Mouse (Mus musculus): ENCODE results near the gene Pak4. TPM values are rescaled to one million over a fixed set of nuclear protein-coding genes. Genes with fewer than 3 reads are reported as not detected.

Pak4 gene
- polyA plus RNA-seq, 1 experiment from 2014 or later, result 43.4 TPM

DNA sequence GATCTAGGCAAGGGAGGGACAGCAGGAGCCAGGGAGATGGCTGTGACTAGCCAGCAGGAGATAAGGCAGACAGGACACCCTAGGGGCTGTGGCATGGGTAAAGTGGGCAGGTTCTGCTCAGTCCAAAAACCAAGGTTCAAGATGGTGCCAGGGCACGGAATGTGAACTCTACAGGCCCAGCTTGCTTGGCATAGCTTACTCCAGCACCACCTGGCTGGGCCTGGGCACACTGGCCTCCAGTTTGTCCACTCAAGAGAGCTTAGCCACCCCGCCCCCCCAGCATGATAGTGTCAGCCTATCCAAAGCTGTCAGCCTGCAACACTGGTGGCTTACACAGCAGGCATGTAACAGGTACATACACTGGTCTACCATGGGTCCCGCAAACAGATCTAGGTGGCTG, 24.7 kb downstream of the Pak4 start:
- H3K4me2 ChIP-seq (replicated peaks), result no peak overlapping the region
- no peak overlapping the region for H3K4me3 ChIP-seq
- no peaks in the 10 kb centered on the region for H3K9me3 ChIP-seq
- H3K27me3 ChIP-seq, result no peaks in the 10 kb centered on the region
- 0 out of 2 replicates have a peak, but pooled peaks cover 12% of the 10 kb centered on the region for H3K36me3 ChIP-seq
- no peak overlapping the region for H3K27ac ChIP-seq
- H3K4me1 ChIP-seq, result peaks cover 31% of the 10 kb centered on the region
- WGBS, result 91% methylated on average over 3 of the region's 3 CpGs
- no peak overlapping the region for H3K9ac ChIP-seq
- no peak for ATAC-seq (ENCODE audit: insufficient number of reproducible peaks, insufficient read depth, low FRiP score, low TSS enrichment)

DNA sequence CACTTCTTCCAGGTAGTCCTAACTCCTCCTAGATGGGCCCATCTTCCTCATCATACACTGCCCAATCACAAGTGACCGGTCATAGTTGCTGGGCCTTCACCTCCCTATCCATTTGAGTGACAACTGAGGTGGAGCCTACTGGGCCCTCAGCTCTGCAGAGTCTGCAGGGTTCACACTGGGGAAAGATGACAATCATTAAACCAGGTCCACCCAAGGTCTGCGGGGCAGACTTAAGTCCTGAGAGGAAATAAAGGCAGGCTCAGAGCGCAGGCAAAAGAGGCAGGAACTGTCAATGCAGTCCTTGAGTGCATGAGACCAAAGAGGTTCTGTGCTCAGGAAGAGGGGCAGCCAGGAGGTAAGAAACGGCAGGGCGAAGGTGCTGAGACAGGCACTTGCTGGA, 25.3 kb downstream of the Pak4 start:
- H3K27me3 ChIP-seq, result no peaks in the 10 kb centered on the region
- H3K9me3 ChIP-seq, result no peaks in the 10 kb centered on the region
- peaks cover 16% of the 10 kb centered on the region for H3K36me3 ChIP-seq
- ATAC-seq (ENCODE audit: insufficient number of reproducible peaks, insufficient read depth, low FRiP score, low TSS enrichment), result no peak
- H3K9ac ChIP-seq, result no peak overlapping the region
- H3K4me3 ChIP-seq, result no peak overlapping the region
- 80% methylated on average over 5 of the region's 5 CpGs for WGBS
- peaks cover 31% of the 10 kb centered on the region for H3K4me1 ChIP-seq
- no peak overlapping the region for H3K4me2 ChIP-seq (replicated peaks)
- H3K27ac ChIP-seq, result no peak overlapping the region

GRCm38 (mm10) chr7:28570982-28571682, 26.9 kb downstream of the Pak4 start:
- Histone ChIP-seq H3K4me2 (replicated peaks) (no peak overlapping the region), H3K4me1 (peaks cover 18% of the 10 kb centered on the region; the same call in 1 of the 2 replicates), H3K36me3 (peaks cover 32% of the 10 kb centered on the region), H3K27ac (peak overlapping the region; percentile 62), H3K9me3 (no peaks in the 10 kb centered on the region), H3K27me3 (no peaks in the 10 kb centered on the region), H3K9ac (no peak overlapping the region), H3K4me3 (no peak overlapping the region)
- no peak for ATAC-seq (ENCODE audit: insufficient number of reproducible peaks, insufficient read depth, low FRiP score, low TSS enrichment)
- WGBS, result 39% methylated on average over 5 of the region's 5 CpGs

- WGBS, result 70% methylated on average over 12 of the region's 12 CpGs
- ATAC-seq (ENCODE audit: insufficient number of reproducible peaks, insufficient read depth, low FRiP score, low TSS enrichment), result peak; percentile 37; the same call in 1 of the 2 replicates
- H3K27me3 ChIP-seq, result no peaks in the 10 kb centered on the region
- no peaks in the 10 kb centered on the region for H3K9me3 ChIP-seq
- H3K36me3 ChIP-seq, result peaks cover 36% of the 10 kb centered on the region
- H3K9ac ChIP-seq, result no peak overlapping the region
- peaks cover 12% of the 10 kb centered on the region; the same call in 1 of the 2 replicates for H3K4me1 ChIP-seq
- H3K4me2 ChIP-seq (replicated peaks), result no peak overlapping the region
- peak overlapping the region; percentile 62 for H3K27ac ChIP-seq
- no peak overlapping the region for H3K4me3 ChIP-seq
Measured at GRCm38 (mm10) chr7:28570291-28570981, 27.5 kb downstream of the Pak4 start.

GRCm38 (mm10) chr7:28568253-28568652, 29.7 kb downstream of the Pak4 start:
- ATAC-seq (ENCODE audit: insufficient number of reproducible peaks, insufficient read depth, low FRiP score, low TSS enrichment), result no peak
- Histone ChIP-seq H3K9ac (no peak overlapping the region), H3K27me3 (no peaks in the 10 kb centered on the region), H3K36me3 (peaks cover 55% of the 10 kb centered on the region), H3K27ac (no peak overlapping the region), H3K9me3 (no peaks in the 10 kb centered on the region), H3K4me2 (replicated peaks) (no peak overlapping the region), H3K4me3 (no peak overlapping the region), H3K4me1 (peaks cover 12% of the 10 kb centered on the region; the same call in 1 of the 2 replicates)

GRCm38 (mm10) chr7:28567539-28567938, 30.4 kb downstream of the Pak4 start:
- no peak for ATAC-seq (ENCODE audit: insufficient number of reproducible peaks, insufficient read depth, low FRiP score, low TSS enrichment)
- no peak overlapping the region for H3K4me2 ChIP-seq (replicated peaks)
- H3K27me3 ChIP-seq, result no peaks in the 10 kb centered on the region
- peaks cover 63% of the 10 kb centered on the region for H3K36me3 ChIP-seq
- H3K9me3 ChIP-seq, result no peaks in the 10 kb centered on the region
- H3K4me1 ChIP-seq, result peaks cover 12% of the 10 kb centered on the region; the same call in 1 of the 2 replicates
- no peak overlapping the region for H3K27ac ChIP-seq
- WGBS, result 84% methylated on average over 4 of the region's 4 CpGs
- no peak overlapping the region for H3K4me3 ChIP-seq
- H3K9ac ChIP-seq, result no peak overlapping the region

DNA sequence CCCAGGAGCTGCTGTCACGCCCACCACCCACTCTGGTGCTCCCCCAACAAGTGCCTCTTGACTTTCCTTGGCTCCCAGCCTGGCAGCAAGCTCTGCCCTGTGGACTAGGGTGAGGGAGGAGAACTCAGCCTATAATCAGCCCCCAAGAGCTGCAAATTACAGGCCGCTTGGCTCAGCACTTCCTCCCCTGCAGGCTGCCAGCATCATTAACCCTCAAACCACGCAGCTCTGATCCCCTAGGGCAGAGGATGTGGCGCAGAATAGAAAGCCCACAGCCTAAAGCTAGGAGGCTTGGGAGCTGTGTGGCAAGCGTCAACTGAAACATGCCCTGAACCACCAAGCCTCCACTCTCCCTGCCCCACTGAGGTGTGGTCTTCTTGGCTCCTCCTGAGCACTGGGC, 32.6 kb downstream of the Pak4 start:
- H3K9ac ChIP-seq, result no peak overlapping the region
- no peak overlapping the region for H3K27ac ChIP-seq
- H3K4me1 ChIP-seq, result no peaks in the 10 kb centered on the region
- no peaks in the 10 kb centered on the region for H3K27me3 ChIP-seq
- H3K4me3 ChIP-seq, result no peak overlapping the region
- WGBS, result 77% methylated on average over 5 of the region's 5 CpGs
- H3K4me2 ChIP-seq (replicated peaks), result no peak overlapping the region
- peaks cover 81% of the 10 kb centered on the region for H3K36me3 ChIP-seq
- no peaks in the 10 kb centered on the region for H3K9me3 ChIP-seq
- no peak for ATAC-seq (ENCODE audit: insufficient number of reproducible peaks, insufficient read depth, low FRiP score, low TSS enrichment)

DNA sequence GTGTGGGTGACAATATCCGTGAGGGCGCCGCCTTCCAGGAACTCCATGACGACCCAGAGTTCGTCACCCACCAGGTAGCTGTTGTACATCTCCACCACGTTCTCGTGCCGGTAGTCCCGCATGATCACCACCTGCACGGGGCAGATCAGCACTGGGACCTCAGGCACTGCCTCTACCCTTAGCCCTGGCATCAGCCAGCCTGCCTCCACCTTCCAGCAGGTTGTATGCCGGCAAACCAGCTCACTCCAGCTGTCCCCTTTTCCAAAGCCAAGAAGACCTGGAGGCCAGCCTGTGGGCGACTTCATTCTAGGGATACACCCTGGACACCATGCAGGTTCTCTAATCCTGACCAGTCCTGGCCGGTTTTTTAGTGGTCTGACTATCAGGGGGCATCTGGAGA, 35.0 kb downstream of the Pak4 start:
- no peak for ATAC-seq (ENCODE audit: insufficient number of reproducible peaks, insufficient read depth, low FRiP score, low TSS enrichment)
- no peaks in the 10 kb centered on the region for H3K9me3 ChIP-seq
- no peak overlapping the region for H3K9ac ChIP-seq
- no peak overlapping the region for H3K4me2 ChIP-seq (replicated peaks)
- H3K4me3 ChIP-seq, result no peak overlapping the region
- no peaks in the 10 kb centered on the region for H3K4me1 ChIP-seq
- 91% methylated on average over 13 of the region's 13 CpGs for WGBS
- no peaks in the 10 kb centered on the region for H3K27me3 ChIP-seq
- H3K36me3 ChIP-seq, result peaks cover 92% of the 10 kb centered on the region
- H3K27ac ChIP-seq, result no peak overlapping the region

GRCm38 (mm10) chr7:28562371-28562770, 35.6 kb downstream of the Pak4 start:
- H3K9me3 ChIP-seq, result no peaks in the 10 kb centered on the region
- no peak overlapping the region for H3K4me2 ChIP-seq (replicated peaks)
- WGBS, result 93% methylated on average over 13 of the region's 13 CpGs
- H3K36me3 ChIP-seq, result peaks cover 86% of the 10 kb centered on the region
- H3K4me3 ChIP-seq, result no peak overlapping the region
- no peak for ATAC-seq (ENCODE audit: insufficient number of reproducible peaks, insufficient read depth, low FRiP score, low TSS enrichment)
- H3K27ac ChIP-seq, result no peak overlapping the region
- no peak overlapping the region for H3K9ac ChIP-seq
- H3K27me3 ChIP-seq, result no peaks in the 10 kb centered on the region
- H3K4me1 ChIP-seq, result no peaks in the 10 kb centered on the region

GRCm38 (mm10) chr7:28561967-28562366, 36.0 kb downstream of the Pak4 start:
- H3K4me2 ChIP-seq (replicated peaks), result no peak overlapping the region
- no peaks in the 10 kb centered on the region for H3K27me3 ChIP-seq
- H3K36me3 ChIP-seq, result peaks cover 82% of the 10 kb centered on the region
- no peaks in the 10 kb centered on the region for H3K4me1 ChIP-seq
- no peak for ATAC-seq (ENCODE audit: insufficient number of reproducible peaks, insufficient read depth, low FRiP score, low TSS enrichment)
- H3K4me3 ChIP-seq, result no peak overlapping the region
- H3K27ac ChIP-seq, result no peak overlapping the region
- no peak overlapping the region for H3K9ac ChIP-seq
- 94% methylated on average over 11 of the region's 11 CpGs for WGBS
- no peaks in the 10 kb centered on the region for H3K9me3 ChIP-seq

DNA sequence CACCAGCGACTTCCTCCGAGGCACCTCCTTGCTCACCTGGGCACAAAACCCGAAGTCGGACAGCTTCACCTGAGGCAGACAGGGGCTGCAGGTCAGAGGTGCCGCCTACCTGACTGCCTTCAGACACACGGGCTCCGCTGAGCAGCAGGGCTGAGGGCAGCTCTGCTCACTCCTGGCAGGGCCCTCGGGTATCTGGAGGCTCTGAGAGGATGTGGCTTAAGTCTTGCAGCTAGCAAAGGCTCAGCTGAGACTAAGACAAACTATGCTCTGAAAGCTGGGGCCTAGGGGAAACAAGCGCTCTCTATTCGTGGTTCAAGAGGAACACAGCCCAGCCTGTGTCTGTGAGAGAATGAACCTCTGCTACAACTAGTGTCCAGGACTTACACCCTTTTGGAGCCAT, 37.1 kb downstream of the Pak4 start:
- H3K4me2 ChIP-seq (replicated peaks), result no peak overlapping the region
- no peaks in the 10 kb centered on the region for H3K27me3 ChIP-seq
- H3K27ac ChIP-seq, result no peak overlapping the region
- no peaks in the 10 kb centered on the region for H3K4me1 ChIP-seq
- H3K9ac ChIP-seq, result no peak overlapping the region
- WGBS, result 91% methylated on average over 10 of the region's 10 CpGs
- no peak overlapping the region for H3K4me3 ChIP-seq
- no peak for ATAC-seq (ENCODE audit: insufficient number of reproducible peaks, insufficient read depth, low FRiP score, low TSS enrichment)
- H3K36me3 ChIP-seq, result peaks cover 71% of the 10 kb centered on the region
- no peaks in the 10 kb centered on the region for H3K9me3 ChIP-seq

- ATAC-seq (ENCODE audit: insufficient number of reproducible peaks, insufficient read depth, low FRiP score, low TSS enrichment), result no peak
- WGBS, result 42% methylated on average over 4 of the region's 4 CpGs
Measured at GRCm38 (mm10) chr7:28558486-28558885, 39.5 kb downstream of the Pak4 start.

More at GRCm38 (mm10) chr7:28558486-28558885, 39.5 kb downstream of the Pak4 start:
- Histone ChIP-seq H3K36me3 (peaks cover 48% of the 10 kb centered on the region), H3K27me3 (no peaks in the 10 kb centered on the region), H3K4me3 (no peak overlapping the region), H3K9me3 (no peaks in the 10 kb centered on the region), H3K4me2 (replicated peaks) (no peak overlapping the region), H3K4me1 (no peaks in the 10 kb centered on the region), H3K9ac (no peak overlapping the region), H3K27ac (0 out of 2 replicates have a peak overlapping the region, but pooled peaks have one; percentile 11)
